Mouse (Mus musculus) frontal cortex, adult (tissue): ENCODE measurements around the gene Msln.
"Not testable (repeated sequence)": the region's sequence is repeated elsewhere in the genome, so short reads cannot be mapped to it uniquely, and the experiment has no call there.

Experiments
- ATAC-seq: cut with Nextera tagmentation; 2 replicates; pipeline ENCODE4 v1.9.2; 2017; ENCODE audit warnings: mild to moderate bottlenecking, moderate library complexity, mixed read lengths; ENCODE audit not compliant: low TSS enrichment

Gene Msln

DNA sequence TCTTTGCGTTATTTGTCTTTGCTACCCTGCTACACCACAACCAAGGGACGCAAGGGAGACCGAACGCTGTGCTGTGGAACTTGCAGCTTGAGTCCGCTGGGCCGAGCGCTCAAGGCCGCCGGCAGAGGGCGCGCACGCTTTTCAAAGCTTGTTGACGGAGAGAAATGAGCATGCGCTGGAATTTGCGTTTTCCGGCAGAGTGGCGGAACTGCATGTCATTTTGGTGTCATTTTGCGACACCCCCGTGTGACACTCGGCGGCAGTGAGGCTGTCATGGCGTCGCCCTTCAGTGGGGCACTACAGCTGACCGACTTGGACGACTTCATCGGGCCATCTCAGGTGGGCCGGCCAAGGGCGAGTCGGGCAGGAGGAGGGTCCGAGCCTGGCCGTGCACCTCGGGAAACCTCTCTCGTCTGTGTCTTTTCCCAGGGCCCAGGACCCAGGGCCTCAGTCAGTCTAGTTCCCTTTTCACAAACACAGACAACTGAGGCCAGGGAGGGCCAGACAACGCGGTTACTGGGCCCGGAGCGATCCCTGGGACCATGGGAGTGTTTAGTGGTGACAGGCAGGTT, 19.5 kb upstream of the Msln start, which contains the start of gene Narfl:
TSS of gene Narfl (plus strand) at position 228 of the 572 bp plus-strand sequence.
- ATAC-seq: peak; percentile 95

DNA sequence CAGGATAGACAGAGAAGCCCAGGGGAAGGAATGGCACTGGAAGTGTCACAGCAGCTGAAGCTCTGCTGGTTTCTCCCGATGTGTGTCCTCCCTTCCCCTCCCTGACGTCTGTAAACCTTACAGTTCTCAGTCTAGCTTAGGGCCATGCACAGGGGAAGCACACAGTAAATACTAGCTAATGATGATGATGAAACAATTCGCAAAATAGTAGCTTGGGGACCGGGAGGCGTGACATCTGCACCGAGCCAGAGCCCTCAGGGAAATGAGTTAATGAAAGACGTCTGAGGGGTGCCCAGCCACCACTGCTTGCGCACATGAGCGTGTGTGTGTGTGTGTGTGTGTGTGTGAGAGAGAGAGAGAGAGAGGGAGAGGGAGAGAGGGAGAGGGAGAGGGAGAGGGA, 15.2 kb upstream of the Msln start:
- no peak for ATAC-seq

DNA sequence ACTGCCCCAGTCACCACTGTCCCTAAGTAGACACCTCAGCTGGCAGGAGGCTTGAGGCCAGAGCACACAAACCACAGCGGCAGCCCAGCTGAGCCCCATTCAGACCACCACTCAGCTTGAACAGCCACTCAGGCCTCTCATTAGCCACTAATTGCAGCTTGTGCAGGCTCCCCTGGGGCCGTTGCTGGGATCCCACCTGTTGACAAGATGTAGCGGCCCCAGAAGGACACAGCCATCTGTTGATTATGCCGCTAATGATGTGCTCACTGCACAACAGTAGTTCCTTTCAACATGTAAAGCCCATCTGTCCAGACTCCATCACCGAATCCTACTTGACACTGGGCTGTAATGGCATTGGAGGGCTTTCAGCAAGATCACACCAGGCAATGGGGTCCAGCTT, 11.7 kb upstream of the Msln start:
- ATAC-seq: no peak

DNA sequence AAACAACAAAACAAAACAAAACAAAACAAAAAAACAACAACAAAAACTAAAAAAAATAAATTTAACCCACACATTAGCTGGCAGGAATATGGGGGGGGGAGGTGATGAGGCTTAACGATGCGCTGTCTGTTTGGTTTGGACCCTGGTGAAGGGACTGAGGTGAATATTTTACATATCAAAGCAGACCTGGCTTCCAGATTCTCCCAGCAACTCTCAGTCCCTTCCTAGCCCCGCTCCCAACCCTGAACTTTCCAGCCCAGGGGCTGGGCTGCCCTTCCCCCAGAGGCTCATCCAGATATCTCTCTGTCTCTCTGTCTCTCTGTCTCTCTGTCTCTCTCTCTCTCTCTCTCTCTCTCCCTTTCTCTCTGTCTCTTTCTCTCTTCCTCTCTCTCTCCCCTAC, 8.4 kb upstream of the Msln start:
- ATAC-seq: no peak

DNA sequence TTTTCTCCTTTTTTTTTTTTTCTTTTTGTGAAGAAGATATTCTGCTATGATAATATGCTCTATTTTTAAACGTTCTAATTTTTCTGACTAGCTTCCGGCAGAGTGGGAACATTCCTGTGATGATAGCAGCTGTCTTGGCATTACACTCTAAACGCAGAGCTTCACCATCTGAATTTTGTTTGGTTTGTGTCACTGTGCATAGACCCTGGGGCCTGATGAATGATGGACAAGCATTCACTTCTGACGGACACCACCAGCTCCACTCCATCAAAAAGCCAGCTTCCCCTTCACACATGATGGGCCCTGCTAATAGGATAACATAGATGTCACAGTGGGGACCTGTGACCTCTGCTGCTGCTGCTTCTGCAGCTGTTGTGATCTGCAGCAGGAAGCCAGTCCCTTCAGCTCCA, 7.4 kb upstream of the Msln start:
- peak; percentile 88 for ATAC-seq

DNA sequence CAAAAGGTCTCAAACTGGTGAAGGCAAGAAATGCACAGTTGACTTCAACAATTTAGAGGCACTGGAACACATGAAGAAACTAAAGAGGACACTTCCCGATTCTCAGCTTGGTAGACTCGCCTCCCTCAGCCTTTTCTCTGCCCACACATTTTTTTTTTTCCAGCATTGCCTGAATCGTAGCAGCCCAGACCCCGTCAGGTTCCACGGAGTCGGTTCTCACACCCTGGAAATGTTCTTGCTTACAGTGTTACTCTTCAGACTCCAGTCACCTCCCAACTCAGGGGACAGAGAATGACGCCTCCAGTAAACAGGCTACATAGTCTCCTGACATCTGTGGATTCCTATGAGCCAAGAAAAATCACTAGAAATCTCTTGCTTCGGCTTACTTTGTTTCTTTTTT, 6.0 kb upstream of the Msln start:
- ATAC-seq: peak; percentile 75

DNA sequence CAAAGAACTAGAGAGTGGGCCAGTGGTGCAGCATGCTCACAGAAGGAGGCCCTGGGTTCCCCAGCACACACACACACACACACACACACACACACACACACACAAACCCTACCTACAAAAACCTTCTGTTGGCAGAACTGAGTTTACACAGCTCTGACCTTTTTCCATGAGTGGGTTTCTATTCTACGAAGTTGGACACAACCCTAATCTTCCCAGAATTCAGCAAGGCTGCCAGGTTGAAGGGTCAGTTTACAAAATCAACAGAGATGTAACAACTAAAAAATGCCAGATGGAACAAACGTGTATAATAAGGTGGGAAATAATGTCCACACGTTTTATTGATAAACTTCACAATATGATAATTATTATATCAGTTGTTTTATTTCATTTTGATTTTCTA, 3.5 kb upstream of the Msln start:
- ATAC-seq: no peak

DNA sequence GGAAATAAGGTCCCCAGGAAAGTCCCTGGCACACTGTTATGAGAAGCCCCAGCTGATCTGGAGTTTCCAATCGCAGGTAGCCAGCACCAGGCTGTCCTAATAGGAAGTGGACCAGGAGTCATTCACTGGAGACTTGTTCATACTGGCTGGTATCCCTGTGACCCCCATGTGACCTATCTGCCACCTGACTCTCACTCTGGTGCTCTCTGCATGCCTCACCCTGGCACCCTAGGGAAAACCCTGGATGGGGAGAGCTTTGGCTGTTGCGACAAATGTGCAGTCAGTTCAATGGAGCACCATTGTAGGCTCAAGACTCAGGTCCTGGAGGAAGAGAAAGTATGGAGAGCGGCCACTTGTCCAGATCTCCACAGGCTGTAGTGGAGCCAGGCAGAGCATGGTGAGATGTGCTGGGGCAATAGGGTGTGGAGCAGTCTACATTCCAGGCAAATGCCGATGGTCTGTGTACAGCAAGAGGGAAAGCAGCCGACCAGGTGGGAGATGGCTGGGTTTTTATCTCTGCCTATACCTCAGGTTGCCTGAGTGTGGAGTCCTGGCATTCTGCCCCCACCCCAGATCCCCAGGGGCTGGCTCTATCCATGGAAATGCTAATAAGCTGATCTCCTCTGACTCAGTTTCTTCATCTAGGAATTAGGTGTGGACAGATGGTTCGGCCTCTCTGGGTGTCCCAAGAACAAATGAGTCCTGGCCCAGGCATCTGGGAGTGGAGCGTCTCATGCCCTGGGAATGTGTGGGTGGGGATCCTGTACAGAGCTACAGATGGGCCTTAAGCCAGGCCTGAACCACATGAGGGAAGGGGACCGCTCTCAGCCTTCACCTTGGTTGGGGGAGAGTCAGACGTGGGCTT, 2.4 kb upstream of the Msln start:
- ATAC-seq: no peak

DNA sequence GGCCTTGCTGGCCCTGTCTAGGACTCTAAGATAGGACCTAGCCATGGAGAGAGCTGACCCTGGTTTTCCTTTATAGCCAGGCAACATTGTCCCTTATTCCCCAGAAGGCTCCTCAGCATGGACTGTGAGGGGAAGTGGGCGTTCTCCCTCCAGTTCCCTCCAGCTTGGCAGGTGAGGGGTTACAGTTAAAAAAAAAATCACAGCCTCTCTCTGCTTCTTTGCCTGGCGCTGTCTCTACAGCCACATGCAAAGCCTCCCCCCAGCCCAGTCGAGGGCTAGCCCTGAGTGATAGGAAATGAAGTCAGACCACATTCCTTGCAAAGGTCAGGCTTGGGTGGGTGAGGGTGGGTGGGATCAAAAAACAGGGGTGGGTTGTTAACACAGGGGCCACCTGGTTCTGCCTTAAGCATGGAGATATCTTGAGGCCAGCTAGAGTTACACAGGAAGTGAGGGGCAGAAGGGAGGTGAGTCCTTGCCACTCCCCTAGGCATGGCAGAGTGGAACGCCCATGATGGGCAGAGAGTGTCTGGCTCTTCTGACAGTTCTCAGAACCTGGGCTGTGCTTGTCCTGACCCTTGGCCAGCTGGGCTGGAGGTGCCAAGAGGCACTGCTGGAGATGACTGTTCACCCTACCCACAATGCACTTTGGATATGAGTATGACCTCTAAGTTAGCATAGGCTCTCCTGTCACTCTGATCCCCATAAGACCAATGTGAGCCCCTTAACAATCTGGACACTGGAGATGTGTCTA, 1.6 kb upstream of the Msln start:
- no peak for ATAC-seq

DNA sequence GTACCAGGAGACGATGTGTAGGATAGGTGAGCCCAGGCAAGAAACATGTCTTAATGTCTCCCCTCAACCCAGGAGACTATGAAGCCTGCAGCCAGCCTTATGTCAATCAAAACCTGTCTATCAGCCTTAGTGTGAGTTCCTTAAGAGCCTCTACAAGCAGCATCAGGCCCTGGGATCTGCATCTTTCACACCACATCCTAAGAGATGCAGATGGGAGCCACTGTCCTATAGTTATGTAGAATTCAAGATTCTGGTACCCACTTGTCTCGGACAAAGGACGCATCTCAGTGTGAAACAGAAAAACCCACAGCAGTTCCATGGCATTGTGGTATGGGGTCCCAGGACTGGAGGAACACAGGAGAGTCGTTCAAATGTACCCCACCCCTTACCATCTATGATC, 908 bp upstream of the Msln start:
- ATAC-seq: no peak

DNA sequence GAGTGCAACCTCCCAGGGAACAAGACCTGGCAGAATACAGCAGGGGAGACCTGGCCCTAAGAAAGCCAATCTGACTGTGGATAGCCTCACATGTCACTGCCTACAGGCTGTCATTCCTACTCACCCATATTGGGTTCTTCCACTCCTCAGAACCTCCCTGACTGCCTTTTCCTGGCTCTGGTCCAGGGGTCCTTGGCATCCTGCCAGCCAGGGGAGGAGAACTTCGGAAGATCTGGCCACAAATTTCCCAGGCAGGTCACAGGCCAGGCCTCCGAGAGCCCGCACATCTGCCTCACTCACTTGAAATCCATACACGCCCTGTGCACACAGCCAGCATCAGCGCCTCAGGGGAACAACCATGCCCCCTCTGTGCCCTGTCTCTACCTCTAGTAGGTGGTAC, 2.7 kb downstream of the Msln start:
- ATAC-seq: no peak

DNA sequence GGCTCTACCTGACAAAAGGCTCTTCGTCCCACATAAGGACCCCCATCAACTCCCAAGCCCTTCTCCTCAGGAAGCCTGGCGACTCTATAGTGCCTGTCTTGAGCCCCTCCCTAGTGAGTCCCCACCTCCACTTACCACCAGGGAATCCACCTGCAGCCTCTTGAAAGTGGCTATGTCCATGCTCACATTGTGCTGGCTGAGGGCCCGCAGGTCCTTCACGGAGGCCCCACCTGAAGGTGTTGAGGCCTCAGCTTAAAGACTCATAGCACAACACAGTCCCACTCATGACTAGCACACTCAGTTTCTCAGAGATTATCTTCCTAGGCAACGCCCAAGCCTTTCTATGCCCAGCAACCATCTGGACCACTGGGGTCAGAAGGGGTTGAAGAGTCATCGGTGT, 4.9 kb downstream of the Msln start:
- ATAC-seq: no peak

DNA sequence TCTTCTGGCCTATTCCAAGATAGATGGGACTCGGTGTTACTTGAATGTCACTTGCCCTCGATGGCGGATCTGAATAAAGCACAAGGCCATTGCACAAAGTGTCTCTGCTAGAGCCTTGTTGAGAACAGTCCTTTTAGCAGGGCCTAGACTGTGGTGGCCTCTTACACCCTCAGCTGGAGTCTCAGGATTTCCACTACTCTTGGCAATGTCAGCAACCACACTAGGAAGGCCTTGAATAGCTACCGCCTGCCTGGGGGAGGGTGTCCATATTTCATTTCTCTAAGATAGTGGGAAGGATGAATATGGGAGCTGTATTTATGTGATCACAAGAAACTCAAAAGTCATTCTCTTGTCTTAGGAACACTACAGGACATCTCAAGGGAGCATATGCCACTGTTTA, 5.9 kb downstream of the Msln start:
- ATAC-seq: no peak

DNA sequence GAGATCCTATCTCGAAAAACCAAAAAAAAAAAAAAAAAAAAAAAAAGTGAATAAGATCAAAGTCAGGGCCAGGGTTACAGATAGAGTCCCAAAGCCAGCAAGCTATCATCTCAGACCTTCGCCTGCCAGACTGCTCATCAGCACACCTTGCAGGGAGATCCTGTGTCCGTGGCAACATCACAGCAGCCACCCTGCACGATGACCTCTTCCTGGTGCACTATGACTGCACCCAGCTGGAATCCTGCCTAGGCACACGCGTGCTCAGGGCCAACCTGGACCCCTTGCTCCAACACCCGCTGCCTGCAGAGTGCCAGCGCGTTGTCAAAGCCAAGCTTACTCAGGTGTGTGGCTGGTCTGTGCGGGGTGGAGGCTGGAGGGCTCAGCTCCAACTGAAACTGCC, 9.9 kb downstream of the Msln start:
- no peak for ATAC-seq

DNA sequence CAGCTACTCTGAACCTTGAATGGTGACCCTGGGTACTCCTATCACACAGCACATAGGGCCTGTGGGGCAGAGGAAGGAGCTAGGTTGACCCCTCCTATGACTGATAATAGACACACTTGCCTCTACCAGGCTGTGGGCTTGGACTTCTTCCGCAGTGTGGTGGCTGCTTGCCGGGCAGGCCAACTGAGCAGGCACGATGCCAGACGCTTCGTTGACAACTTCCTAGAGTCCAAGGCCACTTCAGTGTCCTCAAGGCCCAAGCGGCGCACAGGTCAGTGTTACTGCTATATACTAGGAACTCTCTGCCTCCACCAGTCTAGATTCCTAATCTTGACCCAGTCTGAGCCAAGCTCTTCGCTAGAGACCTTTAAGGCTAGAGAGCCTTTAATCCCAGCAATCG, 10.3 kb downstream of the Msln start:
- ATAC-seq: no peak

DNA sequence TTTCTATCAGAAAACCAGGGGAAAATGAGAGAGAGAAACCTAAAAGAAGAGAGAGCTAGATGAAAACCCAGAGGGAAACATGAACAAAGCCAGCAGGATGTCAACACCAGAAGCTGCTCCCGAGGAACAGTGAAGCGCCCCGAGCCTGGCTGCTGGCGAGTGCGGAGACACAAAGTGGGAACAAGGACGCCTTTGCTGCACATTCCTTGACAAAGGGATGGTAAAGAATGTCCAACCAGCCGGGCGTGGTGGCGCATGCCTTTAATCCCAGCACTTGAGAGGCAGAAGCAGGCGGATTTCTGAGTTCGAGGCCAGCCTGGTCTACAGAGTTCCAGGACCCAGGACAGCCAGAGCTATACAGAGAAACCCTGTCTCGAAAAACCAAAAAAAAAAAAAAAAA, 12.7 kb downstream of the Msln start:
- ATAC-seq: not testable (repeated sequence)

DNA sequence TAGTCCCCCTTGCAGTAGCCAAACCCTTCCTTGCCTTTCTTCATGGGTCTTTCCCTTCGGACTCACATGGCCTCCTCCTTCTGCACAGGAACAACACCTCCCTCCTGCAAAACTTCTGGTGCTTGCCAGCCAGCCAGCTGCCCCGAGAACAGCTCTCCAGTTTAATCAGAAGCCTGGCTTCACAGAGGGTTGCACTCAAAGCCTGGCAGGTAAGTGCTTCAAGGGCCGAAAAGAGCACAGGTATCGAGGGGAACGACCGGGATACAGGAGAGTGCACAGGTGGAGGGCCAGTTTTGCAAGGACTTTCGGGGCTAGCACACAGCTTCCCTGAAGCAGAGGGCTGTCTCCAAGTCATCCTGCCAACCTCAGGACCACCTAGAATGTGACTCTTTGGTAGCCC, 15.3 kb downstream of the Msln start:
- no peak; the same call in 1 of the 2 replicates for ATAC-seq

DNA sequence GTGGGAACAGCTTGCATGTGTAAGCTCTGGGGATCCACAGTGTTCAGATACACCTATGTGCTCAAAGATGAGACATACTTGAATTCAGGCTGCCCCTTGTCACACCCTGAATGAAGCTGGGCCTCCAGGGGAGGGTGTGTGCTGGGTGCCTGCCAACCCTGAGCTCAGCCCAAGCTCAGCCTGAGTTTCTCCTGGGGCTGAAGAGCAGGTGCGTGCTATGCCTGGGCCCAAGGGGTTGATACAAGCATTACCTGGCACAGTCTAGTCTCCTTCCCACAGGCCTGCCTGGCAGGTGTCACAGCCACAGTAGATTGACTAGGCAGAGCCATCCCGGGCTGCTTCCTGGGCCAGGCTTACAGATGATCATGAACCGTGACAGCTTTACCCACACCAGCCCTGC, 18.4 kb downstream of the Msln start, which contains the start of gene Mslnl:
TSS of gene Mslnl (plus strand) at position 298 of the 400 bp plus-strand sequence.
- ATAC-seq: no peak

DNA sequence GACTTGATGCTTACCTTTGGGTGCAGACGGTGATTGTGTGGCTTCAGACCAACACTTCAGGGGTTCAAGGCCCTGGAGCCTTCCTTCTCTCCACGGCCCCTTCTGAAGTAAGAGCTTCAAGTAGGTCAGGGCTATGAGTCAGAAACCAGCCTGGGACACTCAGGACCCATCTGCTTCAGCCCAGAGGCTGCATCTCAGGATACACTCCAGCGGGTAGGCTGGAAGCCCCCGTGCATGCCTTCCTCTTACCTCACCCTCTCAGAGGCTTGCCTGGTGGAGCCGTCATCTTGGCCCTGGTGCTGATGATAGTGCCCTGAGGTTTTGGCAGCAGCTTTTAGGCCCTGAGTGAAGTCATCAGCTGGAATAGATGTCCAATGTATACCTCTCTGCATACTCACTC, 18.9 kb downstream of the Msln start:
- no peak for ATAC-seq

DNA sequence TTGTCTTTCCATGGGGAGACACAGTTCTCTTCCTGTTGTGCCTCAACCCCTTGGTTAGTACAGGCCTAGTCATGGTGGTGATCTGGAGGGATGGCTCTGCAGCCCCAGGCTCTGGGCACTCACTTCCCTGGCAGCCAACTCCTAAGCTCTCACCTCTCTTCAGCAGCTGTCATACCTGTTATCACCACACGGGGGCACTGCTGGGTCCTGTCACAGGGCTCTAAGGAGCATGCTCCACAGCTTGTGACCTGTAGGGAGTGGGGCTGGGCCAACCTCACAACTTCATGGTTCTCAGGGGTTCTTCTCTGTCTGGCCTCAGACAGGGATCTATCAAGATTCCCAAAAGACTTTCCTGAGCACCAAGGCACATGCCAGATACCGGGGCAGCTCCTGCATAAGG, 22.1 kb downstream of the Msln start:
- peak; percentile 39 for ATAC-seq

DNA sequence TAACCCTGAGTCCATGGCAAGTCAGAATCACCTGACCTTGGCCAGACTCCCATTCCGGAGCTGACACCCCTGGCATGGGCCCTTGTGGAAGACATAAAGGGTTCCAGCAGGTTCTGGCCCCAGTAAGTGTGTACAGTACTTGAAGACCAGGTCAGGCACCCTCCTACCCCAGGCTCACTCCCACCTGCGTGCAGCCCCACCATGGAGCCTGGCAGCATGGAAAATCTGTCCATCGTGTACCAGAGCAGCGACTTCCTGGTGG, 26.2 kb downstream of the Msln start:
- 0 out of 2 replicates have a peak, but pooled peaks have one; percentile 4 for ATAC-seq

DNA sequence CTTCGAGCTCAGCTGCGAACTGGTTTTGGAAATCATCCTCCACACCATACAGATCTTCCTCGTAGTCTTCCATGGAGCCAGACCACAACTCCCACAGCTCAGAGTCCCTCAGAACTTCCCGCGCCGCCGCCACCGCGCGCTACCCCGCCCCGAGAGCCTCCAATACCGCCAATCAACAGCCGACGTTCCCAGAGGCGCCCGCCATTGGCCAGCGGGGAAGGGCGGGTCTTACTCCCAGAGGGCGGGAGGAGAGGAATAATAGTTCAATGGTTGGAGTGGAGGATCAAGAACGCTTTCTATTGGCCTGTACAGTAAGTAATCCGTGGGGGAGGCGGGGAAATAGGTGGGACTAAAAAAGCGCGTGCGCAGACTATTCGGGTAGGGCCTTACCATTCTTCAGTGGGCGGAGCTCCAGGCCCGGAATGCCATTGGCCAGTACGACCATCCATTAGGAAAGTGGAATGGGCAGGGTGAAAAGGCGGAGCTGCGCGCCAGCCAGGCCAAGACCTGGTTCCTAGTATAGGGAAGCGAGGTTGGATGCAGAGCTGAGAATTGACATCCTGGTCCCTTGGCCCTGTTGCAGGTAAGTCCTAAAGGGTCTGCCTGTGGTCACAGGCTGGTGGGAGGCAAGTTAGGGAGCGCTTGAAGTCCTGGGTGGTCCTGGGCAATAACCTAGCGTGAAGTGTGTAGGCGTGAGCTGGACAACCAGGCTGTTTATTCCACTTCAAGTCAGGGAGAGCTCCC, 26.7 kb downstream of the Msln start, which contains the start of the genes Chtf18 and Rpusd1:
TSS of gene Chtf18 (minus strand) at position 155 of the 744 bp plus-strand sequence.
TSS of gene Rpusd1 (plus strand) at position 406 of the 744 bp plus-strand sequence.
- ATAC-seq: peak; percentile 93
